Mouse (Mus musculus) heart, adult 2 months (tissue): ENCODE data around the gene Zfp473.

Experiments used
- CTCF ChIP-seq: fragments of 200-600 bp; IDR thresholded peaks from 2 replicates; pipeline ENCODE4 v1.8.1; 2022; ENCODE audit warnings: antibody characterized with exemption, mild to moderate bottlenecking, moderate library complexity
- POLR2A ChIP-seq: fragments of 200-500 bp; IDR thresholded peaks from 2 replicates; pipeline ENCODE4 v1.6.1; 2011; ENCODE audit warnings: mild to moderate bottlenecking, low read depth, low read length, control low read depth; ENCODE audit not compliant: insufficient read depth

GRCm38 (mm10) chr7:44727151-44727550 lies 23.7 kb downstream of the Zfp473 start:
- TF ChIP-seq POLR2A = no peak
- no peak for TF ChIP-seq CTCF
